Mouse (Mus musculus) retina, postnatal 1 day (tissue): ENCODE results near the gene Hmx3.

Source experiments
- DNase-seq: peaks from one replicate; pipeline ENCODE4 v3.0.0-alpha.2; 2012

Gene Hmx3

DNA sequence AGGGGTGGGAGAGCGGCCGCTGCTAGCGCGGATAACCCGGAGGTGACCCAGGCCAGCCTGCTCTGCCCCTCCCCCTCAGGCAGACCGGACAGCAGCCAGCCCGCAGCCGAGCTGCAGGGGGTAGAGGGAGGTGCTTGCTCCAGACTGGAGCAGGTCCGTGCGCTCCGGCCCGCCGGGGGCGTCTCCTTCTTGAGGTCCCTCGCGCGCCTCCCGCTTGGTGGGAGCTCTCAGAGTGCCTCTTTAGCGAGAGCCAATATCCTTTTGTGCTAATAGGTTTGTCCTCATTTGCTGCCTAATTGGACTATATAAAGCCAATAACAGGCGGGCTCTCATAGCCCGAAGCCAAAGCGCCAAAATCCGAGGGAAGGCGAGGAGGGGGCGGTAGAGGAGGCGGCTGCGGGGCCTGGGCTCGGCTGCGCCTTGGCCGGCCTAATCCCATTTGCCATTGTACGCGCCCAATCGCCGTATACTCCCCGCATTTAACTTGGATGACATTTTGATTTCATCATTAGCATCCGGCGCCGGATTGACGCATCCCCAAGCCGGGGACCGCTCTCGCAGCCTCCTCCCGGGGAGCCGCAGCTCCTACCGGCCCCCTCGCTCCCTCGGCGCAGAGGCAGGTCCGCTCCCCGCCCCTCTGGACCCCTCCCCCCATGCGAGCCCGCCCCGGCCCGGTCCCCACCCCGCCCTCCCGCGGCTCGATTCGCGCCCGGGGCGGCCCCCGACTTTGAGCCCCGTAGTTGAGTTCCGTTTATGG is at the start of gene Hmx3:
Hmx3 (plus strand) TSS at position 753 of the 757 bp plus-strand sequence.
- DNase-seq = peak; percentile 89

- no peak for DNase-seq
These were observed 38.9 kb upstream of the Hmx3 start for GRCm38 (mm10) chr7:131503739-131504138.

GRCm38 (mm10) chr7:131539979-131540378 is 2.7 kb upstream of the Hmx3 start:
- DNase-seq = peak; percentile 87

- DNase-seq = peak; percentile 22
These were observed 1.2 kb upstream of the Hmx3 start for GRCm38 (mm10) chr7:131541184-131542114.

DNA sequence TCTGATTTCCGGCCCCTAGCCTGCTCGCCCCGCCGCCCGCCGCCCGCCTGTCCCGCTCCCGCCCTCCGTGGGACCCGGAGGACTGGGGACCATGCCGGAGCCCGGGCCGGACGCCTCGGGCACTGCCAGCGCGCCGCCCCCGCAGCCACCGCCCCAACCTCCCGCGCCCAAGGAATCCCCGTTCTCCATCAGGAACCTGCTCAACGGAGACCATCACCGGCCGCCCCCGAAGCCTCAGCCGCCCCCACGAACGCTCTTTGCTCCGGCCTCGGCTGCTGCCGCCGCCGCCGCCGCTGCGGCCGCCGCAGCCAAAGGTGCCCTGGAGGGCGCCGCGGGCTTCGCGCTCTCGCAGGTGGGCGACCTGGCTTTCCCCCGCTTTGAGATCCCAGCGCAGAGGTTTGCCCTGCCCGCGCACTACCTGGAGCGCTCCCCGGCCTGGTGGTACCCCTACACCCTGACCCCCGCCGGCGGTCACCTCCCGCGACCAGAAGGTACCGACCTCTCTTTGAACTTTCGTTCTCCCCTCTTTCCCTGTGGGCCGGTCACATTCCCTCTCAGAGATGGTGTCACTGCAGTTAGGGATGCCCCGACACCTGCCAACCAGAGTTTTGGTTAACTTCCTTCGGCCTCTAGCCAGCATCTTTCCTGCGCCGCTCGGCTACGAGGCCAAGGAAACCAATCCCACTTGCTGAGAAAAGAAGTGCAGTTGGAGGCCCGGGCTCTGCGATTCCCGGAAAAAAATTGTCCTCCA is 380 bp downstream of the Hmx3 start:
- peak; percentile 39 for DNase-seq

GRCm38 (mm10) chr7:131543623-131544481 is 1.2 kb downstream of the Hmx3 start:
- peak; percentile 51 for DNase-seq

- DNase-seq = peak; percentile 4
These were observed 2.2 kb downstream of the Hmx3 start for GRCm38 (mm10) chr7:131544871-131545270.

GRCm38 (mm10) chr7:131545701-131546385 is 3.2 kb downstream of the Hmx3 start:
- peak; percentile 18 for DNase-seq

GRCm38 (mm10) chr7:131546423-131546822 is 3.8 kb downstream of the Hmx3 start:
- DNase-seq = peak; percentile 16

DNA sequence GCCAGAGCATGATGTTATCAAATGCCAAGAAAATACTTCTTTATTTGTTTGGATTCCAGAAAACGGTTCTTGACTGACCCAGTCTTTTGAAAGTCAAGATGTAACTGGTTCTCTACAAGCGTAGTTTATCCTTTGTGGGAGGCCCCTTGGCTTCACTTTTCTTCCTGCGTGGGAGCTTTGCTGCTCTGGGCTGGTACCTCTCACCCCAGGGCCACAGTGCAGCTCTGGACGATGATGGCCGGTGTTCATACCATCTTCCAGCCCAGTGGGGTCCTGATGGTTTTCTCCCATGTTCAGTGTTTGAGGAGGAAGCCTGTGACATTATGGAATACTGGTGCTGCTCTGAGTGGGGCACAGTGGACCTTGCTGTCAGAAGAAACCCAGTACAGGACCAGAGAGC is 4.8 kb downstream of the Hmx3 start:
- no peak for DNase-seq

- no peak for DNase-seq
These were observed 5.8 kb downstream of the Hmx3 start, which contains the start of gene Hmx2 for GRCm38 (mm10) chr7:131548473-131548872. Gene Hmx2 (plus strand): TSS chr7:131548773.

- DNase-seq = no peak
These were observed 8.8 kb downstream of the Hmx3 start for GRCm38 (mm10) chr7:131551471-131551870.

DNA sequence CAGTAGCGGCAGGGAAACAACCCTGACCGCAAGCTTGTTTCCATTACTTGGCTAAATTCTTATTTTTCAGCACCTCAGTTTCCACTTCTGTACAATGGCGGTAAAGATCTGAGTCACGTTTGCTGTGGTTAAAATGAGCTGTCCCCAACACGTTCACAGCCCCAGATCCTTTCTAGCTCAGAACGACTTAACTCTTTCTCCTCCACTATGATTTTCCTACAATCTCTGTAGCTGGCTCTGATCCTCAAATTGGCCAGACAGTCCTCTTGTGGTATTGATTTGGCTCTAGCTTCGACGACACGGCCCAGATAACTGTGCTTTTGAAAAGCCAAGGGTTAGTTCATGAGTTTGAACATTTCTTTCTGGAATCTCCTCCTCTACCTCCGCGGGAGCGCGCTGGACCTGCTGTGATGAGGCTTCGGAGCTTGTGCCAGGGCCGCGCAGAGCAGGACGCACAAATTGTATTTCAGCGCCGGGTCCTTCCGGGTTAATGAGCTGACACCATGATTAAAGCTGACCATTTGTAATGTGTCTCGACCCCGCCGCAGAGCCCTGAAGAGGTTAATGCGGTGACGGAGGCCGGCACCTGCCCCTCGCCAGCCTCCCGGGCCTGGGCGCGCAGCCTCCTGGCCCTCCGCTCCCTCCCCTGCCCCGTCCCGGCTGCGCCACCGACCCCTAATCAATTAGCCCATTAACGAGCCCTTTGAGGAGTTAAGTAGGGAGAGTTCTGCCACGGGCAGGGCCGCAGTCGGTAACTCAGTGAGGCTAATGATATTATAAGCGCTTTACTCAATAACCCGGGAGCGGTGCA is 9.5 kb downstream of the Hmx3 start:
- DNase-seq = peak; percentile 61

DNA sequence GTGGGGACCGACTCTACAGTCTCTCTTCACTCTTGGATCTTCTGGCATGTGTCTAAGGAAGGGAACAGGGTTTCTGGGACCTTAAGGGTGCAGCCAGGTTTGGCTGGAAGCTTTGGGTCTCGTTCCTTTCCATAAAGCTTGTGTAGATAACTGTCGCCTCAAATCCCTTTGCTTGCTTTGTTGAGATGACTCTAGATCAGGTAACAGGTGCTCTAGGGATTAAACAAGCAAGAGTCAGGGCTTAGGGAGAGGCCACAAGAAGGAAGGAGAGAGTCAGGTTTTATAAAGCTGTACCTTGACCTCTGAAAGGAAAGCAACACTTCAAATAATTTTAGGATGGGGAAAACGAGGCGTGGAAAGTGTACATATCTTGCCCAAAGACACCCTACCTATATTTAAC is 10.1 kb downstream of the Hmx3 start:
- no peak for DNase-seq

DNA sequence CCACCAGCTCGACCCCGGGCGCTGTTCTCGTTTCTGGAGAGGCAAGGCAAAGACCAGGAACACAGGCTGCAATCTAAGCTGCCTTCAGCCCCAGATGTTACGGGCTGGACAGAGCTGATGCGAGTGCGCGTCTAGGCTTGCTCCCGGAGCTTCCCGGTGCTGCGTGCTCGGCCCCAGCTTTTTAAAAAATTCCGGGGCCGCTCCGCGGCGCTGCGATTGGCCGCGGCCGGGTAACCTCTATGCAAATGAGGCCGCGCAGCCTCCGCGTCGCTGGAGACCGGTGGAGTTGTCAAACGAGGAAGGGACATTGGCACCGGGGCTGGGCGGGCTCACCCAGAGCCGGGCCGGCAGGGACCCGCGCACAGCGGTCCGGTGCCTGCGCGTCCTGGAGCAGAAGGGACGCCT is 11.1 kb downstream of the Hmx3 start:
- DNase-seq = peak; percentile 63

GRCm38 (mm10) chr7:131554341-131555180 is 11.9 kb downstream of the Hmx3 start:
- DNase-seq = no peak

DNA sequence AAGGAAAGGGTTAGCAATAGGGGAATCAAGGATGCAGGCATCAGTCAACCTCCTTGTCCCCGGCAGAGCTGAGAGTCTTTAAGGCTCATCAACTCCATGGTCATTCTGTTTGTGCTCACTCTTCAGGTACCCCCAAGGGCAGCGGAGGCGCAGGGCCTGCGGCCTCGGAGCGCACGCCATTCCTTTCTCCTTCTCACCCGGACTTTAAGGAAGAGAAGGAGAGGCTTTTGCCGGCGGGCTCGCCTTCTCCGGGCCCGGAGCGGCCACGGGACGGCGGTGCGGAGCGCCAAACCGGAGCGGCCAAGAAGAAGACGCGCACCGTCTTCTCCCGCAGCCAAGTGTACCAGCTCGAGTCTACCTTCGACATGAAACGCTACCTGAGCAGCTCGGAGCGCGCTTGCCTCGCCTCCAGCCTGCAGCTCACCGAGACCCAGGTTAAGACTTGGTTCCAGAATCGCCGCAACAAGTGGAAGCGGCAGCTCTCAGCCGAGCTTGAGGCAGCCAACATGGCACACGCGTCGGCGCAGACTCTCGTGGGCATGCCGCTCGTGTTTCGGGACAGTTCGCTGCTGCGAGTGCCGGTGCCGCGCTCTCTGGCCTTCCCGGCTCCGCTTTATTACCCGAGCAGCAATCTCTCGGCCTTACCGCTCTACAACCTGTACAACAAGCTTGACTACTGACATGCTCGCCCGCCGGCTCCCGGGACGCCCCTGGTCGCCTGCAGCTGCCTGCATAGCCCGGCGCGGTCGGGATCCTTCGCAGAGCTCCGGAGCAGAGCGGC is 12.8 kb downstream of the Hmx3 start:
- DNase-seq = no peak

DNA sequence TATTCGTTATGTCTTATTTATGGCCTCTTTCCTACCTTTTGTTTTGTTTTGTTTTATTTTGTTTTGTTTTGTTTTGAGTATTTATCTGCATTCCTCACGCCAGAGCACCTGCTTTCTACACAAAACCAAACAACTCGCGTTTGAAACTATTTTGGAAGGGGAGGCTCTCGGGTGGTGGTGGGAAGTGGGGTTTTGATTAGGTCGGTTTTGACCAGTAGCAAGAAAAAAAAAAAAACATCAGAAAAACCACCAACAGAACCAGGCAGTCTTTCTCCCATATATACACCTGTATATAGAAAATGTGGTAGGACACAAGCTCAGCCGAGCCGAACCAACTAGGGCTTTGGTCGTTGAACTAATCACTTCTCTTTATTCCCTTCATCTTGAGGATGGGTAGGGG is 13.4 kb downstream of the Hmx3 start:
- no peak for DNase-seq
